Comparison of ENCODE assay signal across 13 mouse cellular contexts in the genomic region with DNA sequence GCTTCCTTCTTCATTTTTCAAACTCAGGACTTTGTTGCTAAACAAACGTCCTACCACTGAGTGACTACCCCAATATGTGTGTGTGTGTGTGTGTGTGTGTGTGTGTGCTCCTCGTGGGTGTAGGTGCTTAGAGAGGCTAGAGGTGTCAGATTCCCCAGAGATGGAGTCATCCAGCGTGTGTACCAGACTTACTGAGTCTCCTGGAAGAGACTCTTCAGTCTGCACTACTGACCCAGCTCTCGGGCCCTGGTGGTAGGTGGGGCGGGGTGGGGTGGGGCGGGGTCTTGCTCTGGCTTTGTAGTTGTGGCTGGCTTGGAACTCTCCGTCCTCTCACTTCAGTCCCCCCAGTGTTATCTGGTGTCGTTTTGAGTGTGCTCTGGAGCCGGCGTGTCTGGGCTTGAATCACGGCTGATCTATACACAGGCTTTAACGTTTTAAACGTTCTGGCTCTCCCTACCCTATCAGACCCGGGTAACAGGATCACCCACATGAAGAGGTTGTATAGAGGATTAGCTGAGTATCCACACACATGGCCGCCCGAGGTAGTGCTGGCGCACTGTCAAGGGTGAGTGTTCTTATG. TPM values are rescaled to one million over a fixed set of nuclear protein-coding genes. Genes with fewer than 3 reads are reported as not detected.
DNase-seq lines count a peak whose midpoint lies in the region; ATAC-seq and TF ChIP-seq lines count a peak whose summit lies in the region.
"Had no signal": no experiment of that assay in that cellular context is flagged by ENCODE, and none has a peak within 500 bp of the region (broad histone marks: within the 10 kb centered on the region; RNA-seq: fewer than 3 reads in every experiment).

No protein-coding gene starts in this region.

- H3K4me2 ChIP-seq in forebrain, embryonic 16.5 days (ENCODE audit: low read length) = no peak overlapping the region
- H3K4me2 ChIP-seq in CH12.LX (ENCODE audit: insufficient read depth, low read depth, poor library complexity, severe bottlenecking) = no peak overlapping the region
- H3K4me2 ChIP-seq in embryonic facial prominence, embryonic 13.5 days = no peak overlapping the region

- peaks cover 17% of the 10 kb centered on the region for H3K36me3 ChIP-seq in forebrain, embryonic 10.5 days (replicated peaks)
- no peaks in the 10 kb centered on the region for H3K36me3 ChIP-seq in forebrain, embryonic 16.5 days (ENCODE audit: control insufficient read depth, insufficient read depth)
- peaks cover 0 to 15% of the 10 kb centered on the region in 2 experiments for H3K36me3 ChIP-seq in CH12.LX (replicated peaks in 1 of 2; ENCODE audit: control insufficient read depth in 1 of 2, insufficient read depth in 1 of 2, low read length in 1 of 2)
- H3K36me3 ChIP-seq in embryonic facial prominence, embryonic 13.5 days = peaks cover 17% of the 10 kb centered on the region

- peak; percentile 50; the same call in 1 of the 2 replicates for TF ChIP-seq POLR2A in CH12.LX (IDR thresholded peaks at IDR 0.05; ENCODE audit: low read depth, low read length)

- no peaks in the 10 kb centered on the region for H3K27me3 ChIP-seq in forebrain, embryonic 10.5 days (ENCODE audit: poor library complexity, severe bottlenecking)
- no peaks in the 10 kb centered on the region for H3K27me3 ChIP-seq in forebrain, embryonic 16.5 days (replicated peaks; ENCODE audit: control insufficient read depth, insufficient read depth, low read length)
- H3K27me3 ChIP-seq in CH12.LX (replicated peaks) = no peaks in the 10 kb centered on the region
- H3K27me3 ChIP-seq in embryonic facial prominence, embryonic 13.5 days = no peaks in the 10 kb centered on the region

- no peak for DNase-seq in forebrain, embryonic 10.5 days (ENCODE audit: extremely low spot score, low spot score)
- peak; percentile 13 for DNase-seq in heart, postnatal 4 days
- DNase-seq in heart, adult 11 months = no peak
- no peak for DNase-seq in CH12.LX (ENCODE audit: extremely low read depth)
- no peak for DNase-seq in testis, postnatal 14 days (ENCODE audit: low spot score)
- DNase-seq in c-Kit-positive CD71-positive TER-119-positive erythroid progenitor cells, embryonic 14.5 days (ENCODE audit: low spot score) = no peak
- DNase-seq: cerebellum, adult 2 months; forebrain, postnatal 0 days; kidney, postnatal 10 days; right cerebral cortex, adult 18-20 months had no signal

- H3K27ac ChIP-seq in forebrain, embryonic 10.5 days = peak overlapping the region; percentile 51; the same call in 1 of the 2 replicates
- H3K27ac ChIP-seq in forebrain, embryonic 16.5 days (ENCODE audit: low read length) = no peak overlapping the region
- H3K27ac ChIP-seq in CH12.LX (ENCODE audit: insufficient read depth, low read depth) = no peak overlapping the region
- 0 out of 2 replicates have a peak overlapping the region, but pooled peaks have one; percentile 41 for H3K27ac ChIP-seq in embryonic facial prominence, embryonic 13.5 days

- 55% methylated on average over 17 of the region's 17 CpGs for WGBS in forebrain, embryonic 10.5 days
- 44% methylated on average over 17 of the region's 17 CpGs for WGBS in forebrain, embryonic 16.5 days
- WGBS in embryonic facial prominence, embryonic 13.5 days = 33% methylated on average over 17 of the region's 17 CpGs

- TF ChIP-seq EP300 in CH12.LX (IDR thresholded peaks at IDR 0.05; ENCODE audit: low read length) = no peak

- in situ Hi-C loops in CH12.LX (cut with MboI; ENCODE audit: low pct_ligation_motif_present, low pct_unique_long_range_greater_than_20kb, low sequenced_read_pairs) = no loop called here

- peaks cover 32% of the 10 kb centered on the region for H3K4me1 ChIP-seq in forebrain, embryonic 10.5 days
- H3K4me1 ChIP-seq in forebrain, embryonic 16.5 days (replicated peaks; ENCODE audit: control insufficient read depth, insufficient read depth, low read length) = peaks cover 11% of the 10 kb centered on the region
- H3K4me1 ChIP-seq in CH12.LX (ENCODE audit: control insufficient read depth in 1 of 2, insufficient read depth in 2 of 2) = peaks cover 8 to 22% of the 10 kb centered on the region in 2 experiments
- peaks cover 33% of the 10 kb centered on the region for H3K4me1 ChIP-seq in embryonic facial prominence, embryonic 13.5 days

- ATAC-seq in forebrain, embryonic 16.5 days = no peak
- no peak for ATAC-seq in embryonic facial prominence, embryonic 13.5 days (ENCODE audit: insufficient number of reproducible peaks, insufficient read depth, low FRiP score, low TSS enrichment, low read depth)
- ATAC-seq: forebrain, postnatal 0 days; inflammation-experienced regulatory T-cells, adult 6 months had no signal

- H3K9me3 ChIP-seq in forebrain, embryonic 10.5 days = no peaks in the 10 kb centered on the region
- H3K9me3 ChIP-seq in forebrain, embryonic 16.5 days (ENCODE audit: control insufficient read depth, low read length) = no peaks in the 10 kb centered on the region
- H3K9me3 ChIP-seq in CH12.LX (replicated peaks; ENCODE audit: low read length) = no peaks in the 10 kb centered on the region
- H3K9me3 ChIP-seq in embryonic facial prominence, embryonic 13.5 days = no peaks in the 10 kb centered on the region

- dilution Hi-C loops in CH12.LX (cut with MboI; ENCODE audit: extremely low pct_ligation_motif_present, extremely low pct_unique_long_range_greater_than_20kb, low sequenced_read_pairs) = no loop called here

- H3K9ac ChIP-seq in forebrain, embryonic 16.5 days (replicated peaks; ENCODE audit: low read depth, low read length) = no peak overlapping the region
- no peak overlapping the region for H3K9ac ChIP-seq in CH12.LX (ENCODE audit: insufficient read depth, low read depth)
- H3K9ac ChIP-seq in embryonic facial prominence, embryonic 13.5 days = no peak overlapping the region
- H3K9ac ChIP-seq: forebrain, postnatal 0 days had no signal

- H3K4me3 ChIP-seq in forebrain, embryonic 10.5 days = no peak overlapping the region
- H3K4me3 ChIP-seq in forebrain, embryonic 16.5 days (replicated peaks; ENCODE audit: low read length) = no peak overlapping the region
- no peak overlapping the region for H3K4me3 ChIP-seq in CH12.LX (replicated peaks in 1 of 3; ENCODE audit: low read depth in 2 of 3, low read length in 2 of 3, poor library complexity in 1 of 3)
- no peak overlapping the region for H3K4me3 ChIP-seq in embryonic facial prominence, embryonic 13.5 days

- TF ChIP-seq CTCF in CH12.LX (conservative IDR thresholded peaks at IDR 0.05 in 1 of 2, IDR thresholded peaks at IDR 0.05 in 1 of 2; ENCODE audit: low read depth in 2 of 2, low read length in 2 of 2) = no peak

- no peak for TF ChIP-seq RAD21 in CH12.LX (IDR thresholded peaks at IDR 0.05; ENCODE audit: low read depth, low read length)

- H3K79me2 ChIP-seq in CH12.LX (replicated peaks; ENCODE audit: control insufficient read depth, extremely low read depth, insufficient read depth, poor library complexity, severe bottlenecking) = no peaks in the 10 kb centered on the region

TF ChIP-seq in CH12.LX, 34 proteins besides CTCF, POLR2A, EP300 and RAD21:
- TF ChIP-seq ZMIZ1 (IDR thresholded peaks at IDR 0.05; ENCODE audit: low read depth, low read length) (no peak), NRF1 (IDR thresholded peaks at IDR 0.05; ENCODE audit: low read depth, low read length) (no peak), UBTF (IDR thresholded peaks at IDR 0.05; ENCODE audit: low read depth, low read length) (no peak), IRF4 (IDR thresholded peaks at IDR 0.05; ENCODE audit: low read depth, low read length) (peak; percentile 86), CHD1 (IDR thresholded peaks at IDR 0.05; ENCODE audit: low read depth, low read length) (peak; percentile 84; the same call in 1 of the 2 replicates), USF2 (conservative IDR thresholded peaks at IDR 0.05; ENCODE audit: low read depth, low read length) (no peak)

RNA-seq across cellular contexts. Expression of gene Tmbim6, which starts 25.1 kb away (rescaled TPM):
- polyA plus RNA-seq in forebrain, embryonic 10.5 days (2016; fragmentation: Nextera tagmentation; extraction: Ambion mirVana) = 267 and 272 TPM in 2 replicates
- 273 and 295 TPM in 2 replicates for polyA plus RNA-seq in forebrain, embryonic 16.5 days (2015; fragmentation: Nextera tagmentation; extraction: Ambion mirVana)
- 100 to 1,000 TPM; 197 to 201 TPM for total RNA-seq in heart, postnatal 4 days (2021)
- total RNA-seq in CH12.LX (2012; rRNA removed) (223 and 268 TPM in 2 replicates), CH12.LX (2014; rRNA removed) (260 and 269 TPM in 2 replicates)
- 313 and 329 TPM in 2 replicates for polyA plus RNA-seq in CH12.LX (2012; ENCODE audit: insufficient read length, low read depth)
- 266 and 285 TPM in 2 replicates for polyA plus RNA-seq in embryonic facial prominence, embryonic 13.5 days (2015; fragmentation: Nextera tagmentation; extraction: Ambion mirVana)

RNA-seq across cellular contexts. Expression of gene Nckap5l, which starts 39.8 kb away (rescaled TPM):
- 10.9 and 13.7 TPM in 2 replicates for polyA plus RNA-seq in forebrain, embryonic 10.5 days (2016; fragmentation: Nextera tagmentation; extraction: Ambion mirVana)
- polyA plus RNA-seq in forebrain, embryonic 16.5 days (2015; fragmentation: Nextera tagmentation; extraction: Ambion mirVana) = 12.5 and 12.7 TPM in 2 replicates
- 10 to 100 TPM; 20.0 to 23.6 TPM for total RNA-seq in heart, postnatal 4 days (2021)
- 0.88 and 0.89 TPM in 2 replicates for total RNA-seq in CH12.LX (2012; rRNA removed)
- total RNA-seq in CH12.LX (2014; rRNA removed) = 0.45 and 0.75 TPM in 2 replicates
- polyA plus RNA-seq in CH12.LX (2012; ENCODE audit: insufficient read length, low read depth) = 6.6 and 6.8 TPM in 2 replicates
- polyA plus RNA-seq in embryonic facial prominence, embryonic 13.5 days (2015; fragmentation: Nextera tagmentation; extraction: Ambion mirVana) = 9.4 and 10.3 TPM in 2 replicates

RNA-seq across cellular contexts. Expression of gene Fmnl3, which starts 47.5 kb away (rescaled TPM):
- 14.3 and 16.9 TPM in 2 replicates for polyA plus RNA-seq in forebrain, embryonic 10.5 days (2016; fragmentation: Nextera tagmentation; extraction: Ambion mirVana)
- 8.7 and 10.3 TPM in 2 replicates for polyA plus RNA-seq in forebrain, embryonic 16.5 days (2015; fragmentation: Nextera tagmentation; extraction: Ambion mirVana)
- total RNA-seq in heart, postnatal 4 days (2021) = 10 to 100 TPM; 42.6 to 44.4 TPM
- total RNA-seq in CH12.LX (2012; rRNA removed) (28.6 and 28.8 TPM in 2 replicates), CH12.LX (2014; rRNA removed) (23.5 and 24.2 TPM in 2 replicates)
- 49.3 and 50.6 TPM in 2 replicates for polyA plus RNA-seq in CH12.LX (2012; ENCODE audit: insufficient read length, low read depth)
- 29.0 and 29.5 TPM in 2 replicates for polyA plus RNA-seq in embryonic facial prominence, embryonic 13.5 days (2015; fragmentation: Nextera tagmentation; extraction: Ambion mirVana)

RNA-seq across cellular contexts. Expression of gene Bcdin3d, which starts 56.7 kb away (rescaled TPM):
- polyA plus RNA-seq in forebrain, embryonic 10.5 days (2016; fragmentation: Nextera tagmentation; extraction: Ambion mirVana) = 19.6 and 20.5 TPM in 2 replicates
- 23.5 and 24.4 TPM in 2 replicates for polyA plus RNA-seq in forebrain, embryonic 16.5 days (2015; fragmentation: Nextera tagmentation; extraction: Ambion mirVana)
- 1 to 10 TPM; 4.9 to 5.0 TPM for total RNA-seq in heart, postnatal 4 days (2021)
- total RNA-seq in CH12.LX (2012; rRNA removed) = 13.4 and 14.2 TPM in 2 replicates
- 13.8 and 15.3 TPM in 2 replicates for total RNA-seq in CH12.LX (2014; rRNA removed)
- polyA plus RNA-seq in CH12.LX (2012; ENCODE audit: insufficient read length, low read depth) = 13.8 and 16.1 TPM in 2 replicates
- polyA plus RNA-seq in embryonic facial prominence, embryonic 13.5 days (2015; fragmentation: Nextera tagmentation; extraction: Ambion mirVana) = 16.3 and 17.3 TPM in 2 replicates

Comparison
In these comparisons a context has a peak if more than half of its experiments do, and no peak if none do; other contexts are left out.
1. H3K27ac ChIP-seq: peak in forebrain, embryonic 10.5 days (single experiment) and embryonic facial prominence, embryonic 13.5 days (single experiment); none in forebrain, embryonic 16.5 days (single experiment) and CH12.LX (single experiment).